Mouse (Mus musculus) frontal cortex, adult (tissue): ENCODE measurements around the gene Csrp3.
A peak's percentile ranks its signal among the peaks of the same experiment; 100 is the strongest.

Experiments used
- ATAC-seq: cut with Nextera tagmentation; 2 replicates; pipeline ENCODE4 v1.9.2; 2017; ENCODE audit warnings: mild to moderate bottlenecking, moderate library complexity, mixed read lengths; ENCODE audit not compliant: low TSS enrichment

The Csrp3 gene

DNA sequence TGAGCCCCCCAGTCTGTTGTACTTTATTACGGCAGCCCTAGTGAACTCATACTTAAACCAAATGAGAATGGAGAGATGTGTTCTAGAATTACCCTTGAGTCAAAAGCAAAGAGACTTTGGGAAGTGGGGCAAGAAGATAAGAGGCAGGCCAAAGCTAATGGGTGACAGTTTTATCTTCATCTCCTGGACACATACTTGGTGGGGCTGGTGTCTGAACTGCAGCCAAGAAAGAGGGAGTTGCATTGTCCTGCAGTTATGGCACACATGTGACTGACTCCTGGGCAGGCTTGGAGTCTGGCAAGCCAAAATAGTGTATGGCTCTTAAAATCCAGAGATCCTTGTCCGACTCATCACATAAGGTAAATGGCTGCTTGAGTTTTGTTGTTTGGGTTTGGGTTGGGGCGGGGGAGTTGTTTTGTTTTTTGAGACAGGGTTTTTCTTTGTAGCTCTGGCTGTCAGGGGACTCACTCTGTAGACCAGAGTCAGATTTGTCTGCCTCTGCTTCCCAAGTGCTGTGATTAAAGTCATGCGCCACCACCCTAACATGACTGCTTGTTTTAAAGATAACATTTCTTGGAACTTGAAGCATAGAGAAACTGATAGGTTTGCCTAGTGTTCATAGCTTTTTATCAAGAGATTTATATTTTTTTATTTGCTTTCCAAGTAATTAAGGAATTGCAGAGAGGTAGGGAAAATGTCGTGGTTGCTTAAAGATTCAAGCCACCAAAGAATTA is 18.5 kb downstream of the Csrp3 start:
- no peak for ATAC-seq

DNA sequence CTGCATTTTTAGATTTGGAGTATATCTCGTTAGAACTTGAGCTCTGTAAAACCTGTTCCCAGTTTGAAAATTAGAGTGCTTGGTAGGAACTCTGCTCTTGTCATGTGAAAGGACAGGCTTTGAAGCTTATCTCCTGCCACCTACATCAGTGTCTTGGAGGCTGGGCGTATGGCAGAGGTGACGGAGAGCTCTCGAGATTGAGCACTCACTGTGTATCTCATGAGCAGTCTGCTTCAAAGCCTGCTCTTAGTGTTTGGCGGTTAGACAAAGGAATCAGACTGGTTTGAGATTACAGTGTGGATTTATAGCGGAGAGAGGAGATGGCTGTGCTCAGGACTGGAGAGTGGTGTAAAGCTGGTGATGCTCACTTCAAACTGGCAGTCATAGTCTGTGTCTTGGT is 22.7 kb downstream of the Csrp3 start:
- ATAC-seq = no peak

- no peak for ATAC-seq
These were observed 23.2 kb downstream of the Csrp3 start for GRCm38 (mm10) chr7:48824671-48825070.

DNA sequence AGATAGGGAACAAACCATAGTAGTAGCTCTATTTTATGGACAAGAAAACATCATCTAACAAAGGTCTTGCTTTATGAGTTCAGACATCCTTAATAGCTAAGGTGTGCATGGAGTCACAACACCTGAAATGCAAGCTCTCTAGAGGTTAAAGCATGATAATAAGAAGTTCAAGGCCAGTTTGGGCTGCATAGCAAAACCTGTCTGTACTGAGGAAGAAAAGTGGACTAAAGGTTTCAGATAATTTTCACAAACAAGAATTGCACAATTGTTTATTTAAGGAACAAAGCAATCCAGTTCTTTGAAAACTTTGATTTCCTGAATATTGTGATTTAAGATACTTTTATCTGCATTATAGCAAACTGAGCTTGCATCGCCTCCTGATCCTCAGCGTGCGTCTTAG is 24.2 kb downstream of the Csrp3 start:
- no peak for ATAC-seq

DNA sequence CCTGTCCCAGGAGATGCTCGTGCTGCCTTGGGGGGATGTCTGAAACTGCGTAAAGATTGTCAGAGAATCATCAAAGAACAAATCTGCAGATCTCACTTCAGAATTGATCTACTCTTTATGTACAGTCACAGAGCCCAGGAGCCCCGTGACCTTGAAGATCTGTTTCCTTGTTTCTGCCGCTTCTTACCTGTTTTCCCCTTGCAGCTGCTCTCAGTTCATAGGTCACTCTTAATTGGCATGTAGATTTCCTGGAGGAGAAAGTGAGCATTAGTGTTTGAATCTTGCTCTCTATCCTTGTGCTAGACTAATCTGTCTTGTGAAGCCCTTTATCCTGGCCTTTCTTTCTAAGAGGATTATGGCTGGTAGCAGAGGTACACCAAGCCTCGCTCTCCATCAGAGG is 26.2 kb downstream of the Csrp3 start:
- no peak for ATAC-seq

DNA sequence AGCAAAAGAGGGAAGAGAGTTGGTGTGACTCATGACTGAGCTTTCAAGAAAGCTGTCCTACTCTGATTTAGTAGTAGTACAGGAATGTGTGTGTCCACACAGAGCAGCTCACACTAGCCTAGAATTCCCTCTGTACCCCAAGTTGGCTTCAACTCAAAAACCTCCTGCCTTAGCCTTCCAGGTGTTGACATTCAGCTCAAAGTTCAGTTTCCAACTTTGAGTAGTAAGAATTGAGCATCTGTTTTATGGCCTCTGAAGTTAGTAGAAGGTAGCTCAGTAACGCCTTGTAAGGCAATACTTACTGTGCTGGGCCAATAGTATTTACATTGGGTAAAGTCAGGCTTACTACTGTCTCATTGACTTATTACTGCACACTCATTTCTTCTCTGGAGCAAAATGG is 34.2 kb downstream of the Csrp3 start:
- ATAC-seq = no peak

DNA sequence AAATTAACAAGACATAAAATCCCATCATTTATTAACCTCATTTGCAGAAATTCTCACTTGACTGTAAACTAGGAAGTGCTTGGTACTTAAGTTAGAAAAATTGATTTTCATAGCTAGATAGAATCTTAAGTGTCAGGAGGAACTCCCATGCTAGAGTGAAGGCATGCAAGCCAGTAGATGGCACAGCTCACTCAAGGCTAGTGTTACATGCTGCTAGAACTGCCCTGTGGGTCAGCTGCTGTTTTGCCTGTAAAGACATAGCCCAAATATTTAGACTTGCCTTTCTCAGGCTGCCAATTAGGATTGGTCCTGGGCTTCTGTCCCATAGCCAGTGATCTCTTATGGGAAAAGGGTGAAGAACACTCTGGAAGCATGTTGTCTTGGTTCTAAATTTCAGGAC is 35.5 kb downstream of the Csrp3 start:
- no peak for ATAC-seq

DNA sequence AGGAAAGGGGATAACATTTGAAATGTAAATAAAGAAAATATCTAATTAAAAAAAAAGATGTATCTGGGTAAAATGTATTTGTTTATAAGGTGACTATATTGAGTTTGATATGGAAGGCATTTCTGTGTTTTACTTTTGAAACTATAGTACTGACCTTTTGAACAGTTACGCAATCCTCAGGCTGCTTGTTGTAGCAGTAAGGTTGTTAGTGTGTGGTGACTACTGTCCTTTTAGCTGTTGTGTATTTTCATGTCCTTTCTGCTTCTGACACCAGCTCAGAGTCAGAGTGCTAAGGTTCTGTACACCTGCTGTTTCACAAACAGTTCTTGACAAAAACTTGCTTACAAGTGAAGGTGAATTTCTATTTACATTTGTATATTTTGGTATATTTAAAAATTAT is 37.2 kb downstream of the Csrp3 start:
- ATAC-seq = no peak

DNA sequence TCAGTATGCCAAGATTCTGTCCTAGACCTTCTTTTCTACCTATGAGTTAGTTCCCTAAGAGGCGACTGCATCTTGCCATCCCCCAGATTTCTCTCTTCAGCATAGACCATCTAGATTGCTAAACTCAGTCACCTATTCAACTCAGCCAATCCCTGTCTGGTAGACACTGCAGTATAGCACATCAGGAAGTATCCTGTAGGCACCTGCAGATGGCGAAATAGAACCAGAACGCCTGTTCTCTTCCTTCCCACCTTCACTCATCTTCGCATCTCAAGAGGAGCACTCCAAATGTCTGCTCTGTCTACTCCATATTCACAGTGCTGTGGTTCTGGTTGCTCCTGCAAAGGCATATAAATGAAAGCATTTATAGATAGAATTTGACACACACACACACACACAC is 41.2 kb downstream of the Csrp3 start:
- ATAC-seq = no peak

DNA sequence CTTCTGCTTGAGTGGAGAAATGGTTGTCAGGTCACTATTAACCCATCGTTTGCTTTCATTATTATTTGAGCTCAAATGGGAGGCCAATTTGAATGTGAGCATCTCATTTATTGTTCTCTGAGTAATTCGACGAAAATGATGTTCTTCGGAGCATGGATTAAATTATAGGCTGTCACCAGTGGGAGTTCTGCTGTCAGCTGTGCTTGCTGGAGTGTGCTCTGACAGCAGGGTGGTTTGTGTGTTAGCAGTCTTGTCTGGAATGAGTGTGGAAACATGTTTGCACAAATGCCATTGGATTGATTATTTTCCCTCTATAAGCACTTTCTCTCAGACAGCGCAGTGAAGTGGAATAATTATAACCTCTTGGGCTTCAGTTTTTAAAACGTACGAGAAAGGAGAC is 44.5 kb downstream of the Csrp3 start:
- no peak for ATAC-seq

GRCm38 (mm10) chr7:48795130-48795529 is 52.7 kb downstream of the Csrp3 start:
- no peak for ATAC-seq

- no peak for ATAC-seq
These were observed 56.4 kb downstream of the Csrp3 start for GRCm38 (mm10) chr7:48791412-48791811.

GRCm38 (mm10) chr7:48790117-48790516 is 57.7 kb downstream of the Csrp3 start:
- ATAC-seq = no peak

- peak; percentile 99 for ATAC-seq
These were observed 58.8 kb downstream of the Csrp3 start, which contains the start of gene Zdhhc13 for GRCm38 (mm10) chr7:48788851-48789572. Gene Zdhhc13, plus strand, starts transcription at chr7:48789003.

- ATAC-seq = 0 out of 2 replicates have a peak, but pooled peaks have one; percentile 2
These were observed 59.5 kb downstream of the Csrp3 start for GRCm38 (mm10) chr7:48788348-48788747.

- ATAC-seq = no peak
These were observed 62.9 kb downstream of the Csrp3 start for GRCm38 (mm10) chr7:48784773-48785523.

DNA sequence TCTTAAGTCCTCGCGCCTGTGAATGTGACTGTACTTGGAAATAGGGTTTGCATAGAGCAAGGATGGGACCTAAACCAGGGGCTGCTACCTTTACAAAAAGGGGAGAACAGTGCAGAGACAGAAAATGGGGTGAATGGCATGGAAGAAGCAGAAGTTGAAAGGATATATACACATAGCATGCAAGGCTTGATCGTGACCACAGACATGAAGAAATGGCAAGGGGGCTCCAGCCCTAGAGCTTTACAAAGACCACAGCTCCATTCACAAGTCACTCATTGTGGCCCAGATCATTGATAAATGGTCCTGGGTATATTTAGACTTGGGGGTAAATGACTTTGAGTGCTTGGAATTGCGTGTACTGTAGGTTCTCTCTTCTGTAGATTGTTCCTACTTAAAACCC is 65.4 kb downstream of the Csrp3 start:
- no peak for ATAC-seq
